Mouse (Mus musculus): ENCODE data around the gene Wipf1.
A peak's percentile ranks its signal among the peaks of the same experiment; 100 is the strongest.

The Wipf1 gene

DNA sequence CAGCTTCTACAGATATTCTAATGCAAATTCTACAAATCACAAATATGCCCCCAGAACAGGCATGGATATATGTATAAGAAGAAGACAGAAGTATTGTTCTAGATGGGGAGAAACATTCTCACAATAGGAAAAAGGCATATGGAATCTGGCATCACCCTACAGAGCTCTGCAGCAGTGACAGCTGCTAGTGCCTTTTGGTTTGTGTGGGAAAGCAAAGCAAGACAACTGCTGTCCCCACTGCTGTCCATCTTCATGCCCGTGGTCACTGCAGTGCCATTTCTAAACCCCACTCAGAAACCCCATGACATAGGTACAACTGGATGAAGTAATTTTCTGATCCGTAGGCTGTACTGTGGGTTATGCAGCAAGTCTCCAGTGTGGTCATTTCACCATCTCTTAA is 136.8 kb downstream of the Wipf1 start:
- no peak for DNase-seq (ENCODE audit: low read depth in 2 of 2, low spot score in 2 of 2)

DNA sequence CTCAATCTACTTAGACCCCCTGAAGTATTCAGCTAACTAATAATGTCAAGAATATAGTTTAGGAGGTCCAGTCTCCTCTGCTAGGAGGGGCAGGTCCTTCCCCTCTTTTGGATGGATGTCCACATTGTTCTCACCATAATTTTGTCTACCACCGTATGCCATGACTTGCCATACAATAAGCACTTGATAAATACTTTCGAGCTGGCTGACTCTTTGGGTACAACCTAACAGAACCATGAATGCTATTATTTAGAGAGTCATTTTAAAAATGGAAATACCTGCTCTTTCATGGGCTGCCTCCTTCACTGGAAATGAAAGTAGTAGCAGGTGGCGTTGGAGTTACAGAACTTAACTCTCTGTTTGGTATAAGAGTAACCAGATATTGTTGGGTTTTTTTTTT is 139.6 kb downstream of the Wipf1 start:
- no peak for DNase-seq (ENCODE audit: low read depth in 2 of 2, low spot score in 2 of 2)

DNA sequence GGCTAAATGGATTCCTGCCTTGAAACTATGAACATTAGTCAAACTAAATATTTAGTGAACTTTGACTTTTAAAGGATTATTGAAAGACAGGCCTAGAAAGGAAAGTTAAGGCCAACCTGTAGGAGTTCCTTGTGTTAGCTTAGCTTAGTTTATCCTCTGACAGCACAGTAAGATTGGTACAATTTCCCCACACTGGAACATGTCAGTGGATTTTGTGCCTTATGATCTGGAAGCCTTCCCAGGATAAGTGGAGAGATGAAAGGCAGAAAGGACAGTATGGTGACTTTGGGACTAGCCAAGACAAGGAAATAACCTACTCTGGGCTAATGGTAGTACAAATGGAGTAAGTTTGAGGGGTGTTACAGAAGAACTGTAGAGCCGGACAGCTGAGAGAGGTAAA is 141.7 kb downstream of the Wipf1 start:
- no peak for DNase-seq (ENCODE audit: low read depth in 2 of 2, low spot score in 2 of 2)

DNA sequence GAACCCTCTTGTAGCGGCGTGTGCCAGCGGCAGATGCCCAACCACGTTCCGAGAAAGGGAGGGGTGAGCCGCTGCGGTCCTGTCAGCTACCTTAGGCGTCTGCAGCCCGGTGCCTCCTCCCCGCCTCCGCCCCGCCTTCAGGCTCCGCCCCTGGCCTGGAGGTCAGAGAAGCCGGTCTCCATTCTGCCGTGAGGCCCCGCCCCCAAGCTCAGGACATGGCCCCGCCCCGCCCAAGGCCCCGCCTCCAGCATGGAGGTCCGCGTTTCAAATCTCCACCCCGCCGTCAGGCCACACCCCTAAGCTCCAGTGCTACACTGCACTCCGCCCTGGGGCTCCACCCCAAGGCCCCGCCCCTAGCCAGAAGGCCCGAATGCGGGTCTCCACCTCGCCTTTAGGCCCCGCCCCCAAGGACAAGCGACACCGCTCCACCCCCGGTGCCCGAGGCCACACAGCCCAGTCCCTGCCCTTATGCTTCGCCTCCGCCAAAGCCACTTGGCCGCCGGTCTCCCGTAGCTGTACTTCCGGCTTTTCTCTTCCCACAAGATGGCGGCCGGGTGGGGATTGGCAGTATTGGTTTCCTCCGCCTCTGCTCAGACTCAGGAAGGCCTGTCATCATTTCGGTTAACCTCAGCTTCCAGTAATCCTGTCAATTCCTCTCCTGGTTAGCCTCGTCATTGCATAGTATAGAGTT is 143.0 kb downstream of the Wipf1 start, which contains the start of gene Gpr155:
Gene Gpr155 (minus strand): TSS at position 217 of the 691 bp plus-strand sequence.
- DNase-seq (ENCODE audit: low read depth in 2 of 2, low spot score in 2 of 2), result peak; percentile 96 to 99

DNA sequence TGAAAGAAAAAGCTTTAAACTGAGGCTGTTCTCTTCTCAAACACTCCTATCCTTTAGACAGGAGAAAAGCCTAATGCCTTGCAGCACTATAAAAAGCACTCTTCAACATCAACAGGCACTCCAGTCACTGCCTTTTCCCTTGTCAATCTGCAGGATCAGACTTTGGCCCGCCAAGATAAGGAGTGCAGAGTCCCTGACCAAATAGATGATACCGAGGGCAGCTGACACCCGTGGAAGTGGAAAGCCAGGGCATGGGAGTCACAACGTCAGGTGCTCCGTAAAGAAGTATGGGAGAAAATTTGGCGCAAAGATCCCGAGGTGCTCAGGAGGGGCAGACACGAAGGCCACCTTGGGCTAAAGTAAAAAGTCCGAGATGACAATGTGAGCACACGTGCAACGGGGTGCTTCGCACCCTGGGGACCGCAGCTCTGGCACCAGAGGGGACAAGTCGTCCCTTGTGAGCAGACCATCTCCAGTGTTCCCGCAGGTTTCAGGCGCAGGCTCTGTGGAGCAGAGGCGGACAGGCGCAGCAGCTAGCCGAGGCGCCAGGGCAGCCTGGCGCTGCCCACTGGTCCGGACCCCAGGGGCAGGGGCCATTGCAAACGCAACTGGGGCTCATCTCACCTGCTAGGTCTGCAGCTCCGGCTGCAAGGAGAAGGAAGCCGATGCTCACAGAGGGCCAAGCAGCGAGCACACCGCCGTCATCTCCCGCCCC is 143.7 kb downstream of the Wipf1 start:
- no peak for DNase-seq (ENCODE audit: low read depth in 2 of 2, low spot score in 2 of 2)

DNA sequence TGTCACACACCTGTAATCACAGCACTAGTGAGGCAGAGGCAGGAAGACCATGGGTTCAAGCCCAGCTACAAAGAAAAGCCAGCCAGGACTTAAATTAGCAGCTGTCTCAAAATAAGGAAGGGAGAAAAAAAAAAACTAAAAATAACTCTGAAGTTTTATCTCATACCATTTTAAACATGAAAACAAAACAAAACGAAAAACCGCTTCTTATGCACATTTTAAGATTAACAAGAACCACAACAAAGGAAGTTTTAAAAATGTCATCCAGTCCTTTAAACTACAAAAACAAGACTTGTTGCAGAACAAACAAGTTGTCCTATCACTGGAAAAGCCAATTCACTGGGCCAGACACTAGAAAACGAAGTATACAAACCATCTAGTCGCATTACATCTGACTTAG is 144.4 kb downstream of the Wipf1 start:
- peak in 1 of 2 experiments; percentile 6 for DNase-seq (ENCODE audit: low read depth in 2 of 2, low spot score in 2 of 2)

DNA sequence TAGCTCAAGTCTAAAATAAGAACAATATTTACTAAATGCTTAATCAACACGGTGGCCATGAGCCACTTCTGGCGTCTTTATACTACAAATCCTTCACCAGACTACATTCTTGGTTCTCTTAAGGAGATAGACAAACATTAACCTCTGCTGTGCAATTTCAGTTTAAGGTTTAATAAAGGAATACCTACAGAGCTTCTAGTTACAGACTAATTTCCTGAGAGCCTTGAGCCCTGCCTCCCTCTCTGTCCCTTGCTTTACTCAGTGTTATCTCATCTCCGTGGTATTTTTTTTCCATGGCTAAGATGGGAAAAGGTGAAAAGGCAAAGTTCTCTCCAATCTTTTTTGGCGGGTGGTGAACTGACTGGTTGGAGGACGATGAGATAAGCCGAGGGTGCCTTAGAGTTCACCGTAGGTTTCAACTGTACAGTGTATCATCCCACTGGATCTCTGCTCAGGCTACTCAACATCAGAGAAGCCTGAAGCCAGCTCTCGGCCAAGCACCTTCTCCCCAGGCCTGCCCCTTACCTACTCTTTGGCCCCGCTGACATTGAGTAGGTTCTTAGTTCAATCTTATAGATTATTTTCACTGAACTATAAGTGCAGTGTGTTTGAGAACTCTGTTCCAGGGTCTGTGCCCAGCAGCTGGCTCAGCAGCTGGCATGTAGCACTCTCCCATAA is 149.1 kb downstream of the Wipf1 start:
- no peak for DNase-seq (ENCODE audit: low read depth in 2 of 2, low spot score in 2 of 2)

DNA sequence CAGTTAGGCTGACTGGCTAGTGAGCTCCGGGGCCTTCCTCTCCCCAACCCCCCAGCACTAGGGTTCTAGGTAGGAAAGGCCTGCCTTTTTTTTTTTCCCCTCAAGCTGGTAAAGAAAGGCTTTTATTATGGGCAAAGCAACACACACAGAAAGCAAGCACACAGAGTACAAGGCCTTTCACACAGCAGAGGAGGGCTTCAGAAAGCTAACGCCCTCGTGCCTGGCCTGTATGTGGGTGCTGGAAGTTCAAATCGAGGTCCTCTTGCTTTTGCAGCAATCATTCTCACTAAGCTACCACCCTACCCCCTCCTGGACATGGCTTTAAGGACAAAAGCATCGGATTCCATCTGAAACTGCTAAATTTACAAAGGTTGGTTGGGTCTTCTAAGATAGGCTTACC is 149.9 kb downstream of the Wipf1 start:
- no peak for DNase-seq (ENCODE audit: low read depth in 2 of 2, low spot score in 2 of 2)

Data from CD8-positive naive resting alpha-beta T cell, adult 2 months (primary cell).